In the genomic region with DNA sequence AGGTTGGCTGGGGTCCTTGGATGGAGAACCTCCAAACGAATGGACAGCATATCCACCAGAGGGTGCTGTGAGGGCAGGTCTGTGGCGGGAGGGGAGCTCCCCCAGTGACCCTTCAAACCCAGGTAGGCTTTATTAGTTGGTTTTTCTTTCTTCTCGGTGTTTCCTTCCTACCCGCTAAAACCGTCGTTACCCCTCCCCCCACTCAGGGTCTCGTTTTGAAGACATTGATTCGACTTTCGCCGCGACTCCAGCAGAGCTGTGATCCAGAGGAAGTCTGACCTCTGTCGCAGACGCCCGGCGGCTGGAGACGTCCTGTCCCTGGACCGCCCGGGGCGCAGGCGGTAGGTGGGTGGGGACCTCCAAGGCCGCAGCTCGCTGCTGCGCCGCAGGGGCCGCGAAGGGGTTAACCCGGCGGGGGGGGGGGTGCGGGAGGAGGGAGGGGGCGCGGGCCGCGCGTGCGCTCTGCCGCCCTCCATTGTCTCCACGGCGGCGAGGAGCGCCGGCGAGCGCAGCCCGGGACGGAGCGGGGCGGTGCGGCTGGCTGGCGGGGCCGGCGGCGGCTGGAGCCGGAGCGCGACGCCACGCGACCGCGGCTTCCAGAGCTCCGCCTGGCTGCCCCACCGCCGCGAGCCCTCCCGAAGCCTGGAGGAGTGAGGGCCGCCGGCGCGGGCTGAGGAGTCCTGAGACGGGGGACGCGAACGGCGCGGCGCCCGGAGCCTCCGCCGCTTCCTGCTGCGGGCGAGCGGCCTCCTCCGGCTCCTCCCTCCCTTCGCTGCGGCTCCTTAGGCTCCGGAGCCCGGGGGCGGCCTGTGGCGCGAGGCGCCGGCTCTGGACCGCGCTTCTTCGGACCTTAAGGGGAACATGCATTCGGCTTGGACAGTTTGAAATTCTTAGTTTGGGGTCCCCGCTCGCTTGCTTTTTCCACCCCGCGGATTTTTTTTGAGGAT, we compare ENCODE assay signal across 8 mouse cellular contexts. TPM values are rescaled to one million over a fixed set of nuclear protein-coding genes. Genes with fewer than 3 reads are reported as not detected.
DNase-seq lines count a peak whose midpoint lies in the region; ATAC-seq and TF ChIP-seq lines count a peak whose summit lies in the region.

A gene (plus strand): TSS at position 67 of the 947 bp plus-strand sequence.

- no peaks in the 10 kb centered on the region for H3K79me2 ChIP-seq in CH12.LX (replicated peaks; ENCODE audit: control insufficient read depth, extremely low read depth, insufficient read depth, poor library complexity, severe bottlenecking)

- under 1% methylated on average over 58 of the region's 100 CpGs for WGBS in forebrain, embryonic 11.5 days
- WGBS in heart, embryonic 15.5 days = under 1% methylated on average over 82 of the region's 100 CpGs
- WGBS in liver, embryonic 15.5 days (ENCODE audit: insufficient replicate concordance) = under 1% methylated on average over 87 of the region's 100 CpGs
- WGBS in neural tube, embryonic 12.5 days = under 1% methylated on average over 83 of the region's 100 CpGs

- in situ Hi-C loops in CH12.LX (cut with MboI; ENCODE audit: low pct_ligation_motif_present, low pct_unique_long_range_greater_than_20kb, low sequenced_read_pairs) = no loop called here

- H3K4me3 ChIP-seq in CH12.LX (replicated peaks in 1 of 3; ENCODE audit: low read depth in 2 of 3, low read length in 2 of 3, poor library complexity in 1 of 3) = peak within 1 kb of the TSS; percentile 60 to 77 (median 65)
- peak within 1 kb of the TSS; percentile 96 for H3K4me3 ChIP-seq in forebrain, embryonic 11.5 days (ENCODE audit: low read depth, low read length)
- peak within 1 kb of the TSS; percentile 87 for H3K4me3 ChIP-seq in heart, embryonic 15.5 days
- H3K4me3 ChIP-seq in liver, embryonic 15.5 days (replicated peaks) = peak within 1 kb of the TSS; percentile 75
- peak within 1 kb of the TSS; percentile 99 for H3K4me3 ChIP-seq in neural tube, embryonic 12.5 days
- peak within 1 kb of the TSS; percentile 99 for H3K4me3 ChIP-seq in testis, adult 2 months (ENCODE audit: control insufficient read depth, low read depth, low read length)

- ATAC-seq in forebrain, embryonic 11.5 days (replicated peaks; ENCODE audit: low FRiP score) = peak; percentile 94
- ATAC-seq in heart, embryonic 15.5 days (replicated peaks; ENCODE audit: insufficient number of reproducible peaks, insufficient read depth, low FRiP score, low read depth) = peak; percentile 89
- ATAC-seq in liver, embryonic 15.5 days (ENCODE audit: insufficient read depth) = peak; percentile 83
- ATAC-seq in neural tube, embryonic 12.5 days (ENCODE audit: low FRiP score, low read depth) = peak; percentile 91

- TF ChIP-seq CTCF in CH12.LX (conservative IDR thresholded peaks at IDR 0.05 in 1 of 2, IDR thresholded peaks at IDR 0.05 in 1 of 2; ENCODE audit: low read depth in 2 of 2, low read length in 2 of 2) = peak in 1 of 2 experiments; percentile 66; a peak in 2 of 4 replicates
- TF ChIP-seq CTCF in testis, adult 2 months (IDR thresholded peaks at IDR 0.05; ENCODE audit: control insufficient read depth, insufficient read depth, insufficient replicate concordance, low read depth, low read length) = peak; percentile 36; the same call in 1 of the 2 replicates

- DNase-seq in CH12.LX (ENCODE audit: extremely low read depth) = peak; percentile 62
- DNase-seq in c-Kit-positive CD71-negative TER-119-negative erythroid progenitor cells, embryonic 14.5 days (ENCODE audit: low read depth) = peak; percentile 42
- peak; percentile 94 for DNase-seq in forebrain, embryonic 11.5 days (ENCODE audit: low spot score)
- DNase-seq in kidney, postnatal 14 days = peak; percentile 87

- H3K36me3 ChIP-seq in CH12.LX (replicated peaks in 1 of 2; ENCODE audit: control insufficient read depth in 1 of 2, insufficient read depth in 1 of 2, low read length in 1 of 2) = peaks cover 0 to 3% of the 10 kb centered on the region in 2 experiments
- H3K36me3 ChIP-seq in forebrain, embryonic 11.5 days (ENCODE audit: control insufficient read depth, insufficient read depth, low read length) = no peaks in the 10 kb centered on the region
- H3K36me3 ChIP-seq in heart, embryonic 15.5 days = no peaks in the 10 kb centered on the region
- H3K36me3 ChIP-seq in liver, embryonic 15.5 days (replicated peaks) = no peaks in the 10 kb centered on the region
- H3K36me3 ChIP-seq in neural tube, embryonic 12.5 days = no peaks in the 10 kb centered on the region
- no peaks in the 10 kb centered on the region for H3K36me3 ChIP-seq in testis, adult 2 months (ENCODE audit: control insufficient read depth, insufficient read depth, low read length)

- H3K27me3 ChIP-seq in CH12.LX (replicated peaks) = no peaks in the 10 kb centered on the region
- H3K27me3 ChIP-seq in forebrain, embryonic 11.5 days (ENCODE audit: control insufficient read depth, insufficient read depth, low read length) = no peaks in the 10 kb centered on the region
- no peaks in the 10 kb centered on the region for H3K27me3 ChIP-seq in heart, embryonic 15.5 days
- H3K27me3 ChIP-seq in liver, embryonic 15.5 days = peaks cover 11% of the 10 kb centered on the region; the same call in 1 of the 2 replicates
- H3K27me3 ChIP-seq in neural tube, embryonic 12.5 days (replicated peaks) = no peaks in the 10 kb centered on the region
- H3K27me3 ChIP-seq in testis, adult 2 months (ENCODE audit: control insufficient read depth, insufficient read depth, low read length) = no peaks in the 10 kb centered on the region

- TF ChIP-seq POLR2A in CH12.LX (IDR thresholded peaks at IDR 0.05; ENCODE audit: low read depth, low read length) = peak; percentile 53; the same call in 1 of the 2 replicates
- peak; percentile 80 for TF ChIP-seq POLR2A in testis, adult 2 months (IDR thresholded peaks at IDR 0.05; ENCODE audit: control insufficient read depth, low read depth, low read length)

- peak within 1 kb of the TSS; percentile 52; the same call in 1 of the 2 replicates for H3K27ac ChIP-seq in CH12.LX (ENCODE audit: insufficient read depth, low read depth)
- H3K27ac ChIP-seq in forebrain, embryonic 11.5 days (ENCODE audit: low read depth, low read length) = peak within 1 kb of the TSS; percentile 90
- H3K27ac ChIP-seq in heart, embryonic 15.5 days = peak within 1 kb of the TSS; percentile 94
- H3K27ac ChIP-seq in liver, embryonic 15.5 days (replicated peaks) = peak within 1 kb of the TSS; percentile 73
- peak within 1 kb of the TSS; percentile 86 for H3K27ac ChIP-seq in neural tube, embryonic 12.5 days
- H3K27ac ChIP-seq in testis, adult 2 months (ENCODE audit: control insufficient read depth, insufficient read depth, low read depth, low read length) = peak within 1 kb of the TSS; percentile 99

- no peak for TF ChIP-seq EP300 in CH12.LX (IDR thresholded peaks at IDR 0.05; ENCODE audit: low read length)

- peak within 1 kb of the TSS; percentile 91 for H3K4me2 ChIP-seq in CH12.LX (ENCODE audit: insufficient read depth, low read depth, poor library complexity, severe bottlenecking)
- peak within 1 kb of the TSS; percentile 83 for H3K4me2 ChIP-seq in forebrain, embryonic 11.5 days (ENCODE audit: low read depth, low read length, severe bottlenecking)
- peak within 1 kb of the TSS; percentile 87 for H3K4me2 ChIP-seq in heart, embryonic 15.5 days
- peak within 1 kb of the TSS; percentile 99 for H3K4me2 ChIP-seq in liver, embryonic 15.5 days
- H3K4me2 ChIP-seq in neural tube, embryonic 12.5 days (replicated peaks) = peak within 1 kb of the TSS; percentile 81

- peaks cover 0 to 44% of the 10 kb centered on the region in 2 experiments; a peak in 2 of 4 replicates for H3K4me1 ChIP-seq in CH12.LX (ENCODE audit: control insufficient read depth in 1 of 2, insufficient read depth in 2 of 2)
- peaks cover 18% of the 10 kb centered on the region for H3K4me1 ChIP-seq in forebrain, embryonic 11.5 days (replicated peaks; ENCODE audit: control insufficient read depth, insufficient read depth, low read length)
- H3K4me1 ChIP-seq in heart, embryonic 15.5 days (replicated peaks) = peaks cover 33% of the 10 kb centered on the region
- peaks cover 36% of the 10 kb centered on the region for H3K4me1 ChIP-seq in liver, embryonic 15.5 days (replicated peaks)
- peaks cover 33% of the 10 kb centered on the region for H3K4me1 ChIP-seq in neural tube, embryonic 12.5 days
- peaks cover 7% of the 10 kb centered on the region for H3K4me1 ChIP-seq in testis, adult 2 months (ENCODE audit: control insufficient read depth, insufficient read depth, low read length)

- no peaks in the 10 kb centered on the region for H3K9me3 ChIP-seq in CH12.LX (replicated peaks; ENCODE audit: low read length)
- H3K9me3 ChIP-seq in forebrain, embryonic 11.5 days (ENCODE audit: control insufficient read depth, low read length) = no peaks in the 10 kb centered on the region
- H3K9me3 ChIP-seq in heart, embryonic 15.5 days (replicated peaks) = no peaks in the 10 kb centered on the region
- no peaks in the 10 kb centered on the region for H3K9me3 ChIP-seq in liver, embryonic 15.5 days (replicated peaks)
- no peaks in the 10 kb centered on the region for H3K9me3 ChIP-seq in neural tube, embryonic 12.5 days

- peak within 1 kb of the TSS; percentile 89 for H3K9ac ChIP-seq in CH12.LX (ENCODE audit: insufficient read depth, low read depth)
- H3K9ac ChIP-seq in forebrain, embryonic 11.5 days (ENCODE audit: low read length) = peak within 1 kb of the TSS; percentile 97
- H3K9ac ChIP-seq in heart, embryonic 15.5 days = peak within 1 kb of the TSS; percentile 95
- peak within 1 kb of the TSS; percentile 75 for H3K9ac ChIP-seq in liver, embryonic 15.5 days
- H3K9ac ChIP-seq in neural tube, embryonic 12.5 days = peak within 1 kb of the TSS; percentile 98

- dilution Hi-C loops in CH12.LX (cut with MboI; ENCODE audit: extremely low pct_ligation_motif_present, extremely low pct_unique_long_range_greater_than_20kb, low sequenced_read_pairs) = no loop called here

- peak; percentile 50 for TF ChIP-seq RAD21 in CH12.LX (IDR thresholded peaks at IDR 0.05; ENCODE audit: low read depth, low read length)

TF ChIP-seq in CH12.LX, 34 proteins besides CTCF, POLR2A, EP300 and RAD21 (continues in another document):
- TF ChIP-seq TBP (conservative IDR thresholded peaks at IDR 0.05; ENCODE audit: low read depth, low read length) (no peak), BHLHE40 (IDR thresholded peaks at IDR 0.05; ENCODE audit: low read depth, low read length) (0 out of 2 replicates have a peak, but pooled peaks have one; percentile 5), MAX (IDR thresholded peaks at IDR 0.05; ENCODE audit: low read length) (no peak), ZC3H11A (IDR thresholded peaks at IDR 0.05; ENCODE audit: low read depth, low read length) (no peak), ETS1 (conservative IDR thresholded peaks at IDR 0.05; ENCODE audit: low read depth, low read length) (no peak)

RNA-seq across cellular contexts. Expression of the gene that starts here (rescaled TPM):
- total RNA-seq in CH12.LX (2012; rRNA removed) (9.3 and 10.7 TPM in 2 replicates), CH12.LX (2014; rRNA removed) (9.5 and 11.6 TPM in 2 replicates)
- 21.2 and 25.3 TPM in 2 replicates for polyA plus RNA-seq in CH12.LX (2012; ENCODE audit: insufficient read length, low read depth)
- polyA plus RNA-seq in forebrain, embryonic 11.5 days (2014; fragmentation: Nextera tagmentation; extraction: Ambion mirVana) = 64.1 and 71.5 TPM in 2 replicates
- 21.9 and 31.0 TPM in 2 replicates for polyA plus RNA-seq in heart, embryonic 15.5 days (2015; fragmentation: Nextera tagmentation; extraction: Ambion mirVana)
- polyA plus RNA-seq in liver, embryonic 15.5 days (2015; fragmentation: Nextera tagmentation; extraction: Ambion mirVana) = 6.6 and 8.6 TPM in 2 replicates
- polyA plus RNA-seq in neural tube, embryonic 12.5 days (2016; fragmentation: Nextera tagmentation; extraction: Ambion mirVana) = 113 and 118 TPM in 2 replicates
- polyA plus RNA-seq in testis, adult 2 months (2012; rRNA removed) = 95.0 and 99.3 TPM in 2 replicates

Comparison
In these comparisons a context has a peak if more than half of its experiments do, and no peak if none do; other contexts are left out.
1. Peak in every context shown above with its lines: DNase-seq, ATAC-seq, H3K4me3 ChIP-seq and H3K27ac ChIP-seq.
2. DNase-seq: peak in every context shown above with its lines; median percentile 94 in forebrain, embryonic 11.5 days; 87 in kidney, postnatal 14 days; 62 in CH12.LX; 42 in c-Kit-positive CD71-negative TER-119-negative erythroid progenitor cells, embryonic 14.5 days.